Mouse (Mus musculus): ENCODE data around the gene 9130023H24Rik. TPM values are rescaled to one million over a fixed set of nuclear protein-coding genes. Genes with fewer than 3 reads are reported as not detected.

The 9130023H24Rik gene
- polyA plus RNA-seq, 1 experiment from 2014 or later: 9.1 TPM

- H3K27me3 ChIP-seq: no peaks in the 10 kb centered on the region
These were observed 16.9 kb downstream of the 9130023H24Rik start for GRCm38 (mm10) chr7:128220936-128221335.

DNA sequence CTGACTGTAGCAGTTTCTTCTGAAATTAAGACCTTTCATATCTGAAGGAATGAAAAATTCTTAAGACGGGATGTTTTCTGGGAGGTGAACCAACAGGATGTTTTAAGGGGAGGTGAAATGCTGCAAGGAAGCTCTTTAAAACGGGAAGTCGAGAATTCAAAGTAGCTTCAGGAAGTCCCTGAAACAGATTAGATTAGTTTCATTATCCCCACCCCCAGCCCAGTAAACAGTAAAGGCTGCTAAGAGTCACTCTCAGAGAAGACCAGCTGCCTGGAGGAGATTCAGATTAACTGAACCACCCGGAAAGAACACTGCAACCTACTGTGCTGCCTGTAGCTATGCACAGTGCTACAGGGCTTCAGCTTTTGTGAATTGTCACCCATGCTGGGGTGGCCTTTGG is 17.9 kb downstream of the 9130023H24Rik start:
- Histone ChIP-seq H3K27me3 (no peaks in the 10 kb centered on the region), H3K9me3 (no peaks in the 10 kb centered on the region), H3K4me2 (no peak overlapping the region), H3K4me1 (no peaks in the 10 kb centered on the region), H3K9ac (no peak overlapping the region), H3K36me3 (no peaks in the 10 kb centered on the region), H3K4me3 (no peak overlapping the region), H3K27ac (no peak overlapping the region)
- WGBS: 67% methylated on average over 4 of the region's 4 CpGs
- no peak for ATAC-seq (ENCODE audit: borderline replicate concordance, extremely low read depth, low FRiP score, low TSS enrichment)

More at GRCm38 (mm10) chr7:128220936-128221335, 16.9 kb downstream of the 9130023H24Rik start:
- Histone ChIP-seq H3K9ac (no peak overlapping the region), H3K4me1 (no peaks in the 10 kb centered on the region), H3K36me3 (no peaks in the 10 kb centered on the region), H3K4me2 (no peak overlapping the region), H3K9me3 (no peaks in the 10 kb centered on the region), H3K4me3 (no peak overlapping the region), H3K27ac (no peak overlapping the region)
- WGBS: 88% methylated on average over 3 of the region's 3 CpGs
- no peak for ATAC-seq (ENCODE audit: borderline replicate concordance, extremely low read depth, low FRiP score, low TSS enrichment)

DNA sequence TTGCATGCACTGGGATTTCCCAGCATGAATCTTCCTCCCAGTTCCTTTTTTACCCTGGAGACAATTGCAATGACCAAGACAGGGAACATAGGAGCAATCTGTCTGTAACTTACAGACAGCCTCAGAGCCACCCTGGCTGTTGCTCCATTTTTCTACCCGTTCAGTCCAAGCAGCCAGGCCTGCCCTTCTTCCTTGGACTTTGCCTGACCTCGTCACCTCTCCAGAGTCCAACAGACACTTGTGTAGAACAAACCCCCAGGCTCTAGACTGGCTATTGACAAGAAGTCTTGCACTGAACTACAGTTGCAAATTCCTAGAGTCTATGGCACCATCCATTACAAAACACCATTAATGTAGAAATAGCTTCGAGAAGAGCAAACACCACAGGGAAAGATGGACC is 28.0 kb downstream of the 9130023H24Rik start:
- whole genome bisulfite sequencing: 28% methylated on average over 3 of the region's 3 CpGs

GRCm38 (mm10) chr7:128208187-128208586 is 29.6 kb downstream of the 9130023H24Rik start:
- Histone ChIP-seq H3K27me3 (no peaks in the 10 kb centered on the region), H3K9ac (no peak overlapping the region), H3K36me3 (no peaks in the 10 kb centered on the region), H3K9me3 (no peaks in the 10 kb centered on the region), H3K4me3 (no peak overlapping the region), H3K4me1 (no peaks in the 10 kb centered on the region), H3K4me2 (no peak overlapping the region), H3K27ac (no peak overlapping the region)
- 4% methylated on average over 4 of the region's 4 CpGs for WGBS
- no peak for ATAC-seq (ENCODE audit: borderline replicate concordance, extremely low read depth, low FRiP score, low TSS enrichment)

More for the DNA sequence above, 28.0 kb downstream of the 9130023H24Rik start:
- no peak overlapping the region for H3K4me2 ChIP-seq
- no peak overlapping the region for H3K4me3 ChIP-seq
- H3K27ac ChIP-seq: no peak overlapping the region
- no peak overlapping the region for H3K9ac ChIP-seq
- no peaks in the 10 kb centered on the region for H3K4me1 ChIP-seq
- no peaks in the 10 kb centered on the region for H3K27me3 ChIP-seq
- H3K9me3 ChIP-seq: no peaks in the 10 kb centered on the region
- no peak for ATAC-seq (ENCODE audit: borderline replicate concordance, extremely low read depth, low FRiP score, low TSS enrichment)
- no peaks in the 10 kb centered on the region for H3K36me3 ChIP-seq

- Histone ChIP-seq H3K36me3 (no peaks in the 10 kb centered on the region), H3K4me1 (no peaks in the 10 kb centered on the region), H3K4me3 (no peak within 1 kb of the TSS), H3K27me3 (no peaks in the 10 kb centered on the region), H3K4me2 (no peak within 1 kb of the TSS), H3K27ac (no peak within 1 kb of the TSS), H3K9me3 (no peaks in the 10 kb centered on the region), H3K9ac (no peak within 1 kb of the TSS)
- ATAC-seq (ENCODE audit: borderline replicate concordance, extremely low read depth, low FRiP score, low TSS enrichment): no peak
- WGBS: 63% methylated on average over 6 of the region's 6 CpGs
These were observed 31.7 kb downstream of the 9130023H24Rik start, which contains the start of gene Cox6a2 for GRCm38 (mm10) chr7:128206152-128206551. Cox6a2 (minus strand) TSS chr7:128206387.

DNA sequence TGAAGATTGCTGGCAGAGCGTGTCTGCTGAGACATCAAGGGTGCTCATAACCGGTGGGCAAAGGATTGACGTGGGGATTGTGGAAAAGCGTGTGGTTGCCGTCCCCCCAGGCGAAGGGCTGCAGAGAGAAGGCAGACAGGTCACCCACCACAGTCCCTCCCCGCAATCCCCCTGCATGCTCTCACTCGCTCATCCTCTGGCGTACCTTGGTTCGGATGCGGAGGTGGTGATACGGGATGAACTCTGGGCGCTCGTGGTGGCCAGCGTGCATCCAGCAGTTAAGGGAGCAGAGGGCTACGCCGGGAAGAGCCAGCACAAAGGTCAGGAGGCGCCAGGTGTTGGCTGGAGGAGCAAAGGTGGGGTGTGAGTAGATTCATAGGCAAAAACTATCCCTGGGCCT is 32.1 kb downstream of the 9130023H24Rik start:
- no peaks in the 10 kb centered on the region for H3K9me3 ChIP-seq
- H3K4me1 ChIP-seq: no peaks in the 10 kb centered on the region
- no peak overlapping the region for H3K4me3 ChIP-seq
- 81% methylated on average over 18 of the region's 18 CpGs for WGBS
- no peaks in the 10 kb centered on the region for H3K27me3 ChIP-seq
- no peak overlapping the region for H3K27ac ChIP-seq
- H3K4me2 ChIP-seq: no peak overlapping the region
- no peak for ATAC-seq (ENCODE audit: borderline replicate concordance, extremely low read depth, low FRiP score, low TSS enrichment)
- no peaks in the 10 kb centered on the region for H3K36me3 ChIP-seq
- H3K9ac ChIP-seq: no peak overlapping the region

GRCm38 (mm10) chr7:128204179-128204578 is 33.7 kb downstream of the 9130023H24Rik start:
- 86% methylated on average over 8 of the region's 8 CpGs for WGBS
- no peak overlapping the region for H3K4me3 ChIP-seq
- H3K4me1 ChIP-seq: no peaks in the 10 kb centered on the region
- no peaks in the 10 kb centered on the region for H3K9me3 ChIP-seq
- no peak overlapping the region for H3K9ac ChIP-seq
- H3K27me3 ChIP-seq: no peaks in the 10 kb centered on the region
- H3K27ac ChIP-seq: no peak overlapping the region
- ATAC-seq (ENCODE audit: borderline replicate concordance, extremely low read depth, low FRiP score, low TSS enrichment): no peak
- H3K4me2 ChIP-seq: no peak overlapping the region
- H3K36me3 ChIP-seq: no peaks in the 10 kb centered on the region

DNA sequence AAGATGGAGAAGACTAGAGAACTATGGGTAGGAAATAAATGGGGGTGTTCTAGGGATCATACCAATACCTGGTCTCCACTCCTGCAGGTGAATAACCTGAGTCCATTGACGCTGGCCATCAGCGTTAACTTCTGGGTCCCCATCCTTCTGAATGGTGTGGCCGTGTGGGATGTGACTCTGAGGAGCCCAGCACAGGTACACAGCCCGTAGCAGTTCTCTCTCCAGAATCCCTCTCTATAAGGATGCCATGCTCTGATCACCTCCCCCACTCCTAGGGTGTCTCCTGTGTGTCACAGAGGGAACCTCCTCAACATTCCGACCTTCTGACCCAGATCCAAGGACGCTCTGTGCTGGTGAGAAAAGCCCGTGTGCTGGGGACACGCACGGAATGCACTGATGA is 34.8 kb downstream of the 9130023H24Rik start:
- WGBS: 78% methylated on average over 9 of the region's 9 CpGs
- Histone ChIP-seq H3K27me3 (no peaks in the 10 kb centered on the region), H3K4me3 (no peak overlapping the region), H3K4me1 (no peaks in the 10 kb centered on the region), H3K4me2 (no peak overlapping the region), H3K9ac (no peak overlapping the region), H3K27ac (no peak overlapping the region), H3K36me3 (no peaks in the 10 kb centered on the region), H3K9me3 (no peaks in the 10 kb centered on the region)
- no peak for ATAC-seq (ENCODE audit: borderline replicate concordance, extremely low read depth, low FRiP score, low TSS enrichment)

- Histone ChIP-seq H3K9me3 (no peaks in the 10 kb centered on the region), H3K9ac (no peak overlapping the region), H3K27me3 (no peaks in the 10 kb centered on the region), H3K4me1 (no peaks in the 10 kb centered on the region), H3K36me3 (no peaks in the 10 kb centered on the region), H3K27ac (no peak overlapping the region), H3K4me3 (no peak overlapping the region), H3K4me2 (no peak overlapping the region)
- ATAC-seq (ENCODE audit: borderline replicate concordance, extremely low read depth, low FRiP score, low TSS enrichment): no peak
- 81% methylated on average over 9 of the region's 9 CpGs for WGBS
These were observed 36.2 kb downstream of the 9130023H24Rik start for GRCm38 (mm10) chr7:128201607-128202006.

Other genes with a start within 250 kb of the 9130023H24Rik start
- gene Pycard, start 244.2 kb downstream of the 9130023H24Rik start, polyA plus RNA-seq (2015; fragmentation: Nextera tagmentation; extraction: Ambion mirVana): 35.0 and 37.6 TPM in 2 replicates
- 0.10 TPM in 1 of 2 replicates, not detected in the other for gene Trim72, start 234.1 kb downstream of the 9130023H24Rik start, polyA plus RNA-seq (2015; fragmentation: Nextera tagmentation; extraction: Ambion mirVana)
- 1.4 and 1.5 TPM in 2 replicates for gene Itgam, start 175.4 kb downstream of the 9130023H24Rik start, polyA plus RNA-seq (2015; fragmentation: Nextera tagmentation; extraction: Ambion mirVana)
- gene Gm49368, start 175.3 kb downstream of the 9130023H24Rik start, polyA plus RNA-seq (2015; fragmentation: Nextera tagmentation; extraction: Ambion mirVana): not detected in 2 replicates
- gene Itgax, start 108.5 kb downstream of the 9130023H24Rik start, polyA plus RNA-seq (2015; fragmentation: Nextera tagmentation; extraction: Ambion mirVana): 0.05 and 0.19 TPM in 2 replicates
- gene Itgad, start 83.7 kb downstream of the 9130023H24Rik start, polyA plus RNA-seq (2015; fragmentation: Nextera tagmentation; extraction: Ambion mirVana): 0.10 TPM in 1 of 2 replicates, not detected in the other
- gene Cox6a2, start 31.6 kb downstream of the 9130023H24Rik start, polyA plus RNA-seq (2015; fragmentation: Nextera tagmentation; extraction: Ambion mirVana): 19.0 and 23.9 TPM in 2 replicates
- gene Armc5, start 689 bp downstream of the 9130023H24Rik start, polyA plus RNA-seq (2015; fragmentation: Nextera tagmentation; extraction: Ambion mirVana): 22.4 and 24.5 TPM in 2 replicates
- 173 and 178 TPM in 2 replicates for gene Tgfb1i1, start 8.8 kb upstream of the 9130023H24Rik start, polyA plus RNA-seq (2015; fragmentation: Nextera tagmentation; extraction: Ambion mirVana)
- gene Slc5a2, start 27.6 kb upstream of the 9130023H24Rik start, polyA plus RNA-seq (2015; fragmentation: Nextera tagmentation; extraction: Ambion mirVana): 0.15 and 0.19 TPM in 2 replicates
- 31.3 and 38.6 TPM in 2 replicates for gene BC017158, start 60.1 kb upstream of the 9130023H24Rik start, polyA plus RNA-seq (2015; fragmentation: Nextera tagmentation; extraction: Ambion mirVana)
- gene Rgs10, start 180.7 kb upstream of the 9130023H24Rik start, polyA plus RNA-seq (2015; fragmentation: Nextera tagmentation; extraction: Ambion mirVana): 35.1 and 36.6 TPM in 2 replicates
- 24.9 and 26.2 TPM in 2 replicates for gene Tial1, start 223.7 kb upstream of the 9130023H24Rik start, polyA plus RNA-seq (2015; fragmentation: Nextera tagmentation; extraction: Ambion mirVana)